Mouse (Mus musculus) liver (tissue): ENCODE data around the gene Il1r1.

ENCODE experiments used
- DNase-seq: peaks from one replicate; pipeline ENCODE4 v3.0.0-alpha.2; 2020; ENCODE audit warnings: mixed read lengths

Gene Il1r1

GRCm38 (mm10) chr1:40324955-40325702 is 100.2 kb downstream of the Il1r1 start:
- peak; percentile 27 for DNase-seq

DNA sequence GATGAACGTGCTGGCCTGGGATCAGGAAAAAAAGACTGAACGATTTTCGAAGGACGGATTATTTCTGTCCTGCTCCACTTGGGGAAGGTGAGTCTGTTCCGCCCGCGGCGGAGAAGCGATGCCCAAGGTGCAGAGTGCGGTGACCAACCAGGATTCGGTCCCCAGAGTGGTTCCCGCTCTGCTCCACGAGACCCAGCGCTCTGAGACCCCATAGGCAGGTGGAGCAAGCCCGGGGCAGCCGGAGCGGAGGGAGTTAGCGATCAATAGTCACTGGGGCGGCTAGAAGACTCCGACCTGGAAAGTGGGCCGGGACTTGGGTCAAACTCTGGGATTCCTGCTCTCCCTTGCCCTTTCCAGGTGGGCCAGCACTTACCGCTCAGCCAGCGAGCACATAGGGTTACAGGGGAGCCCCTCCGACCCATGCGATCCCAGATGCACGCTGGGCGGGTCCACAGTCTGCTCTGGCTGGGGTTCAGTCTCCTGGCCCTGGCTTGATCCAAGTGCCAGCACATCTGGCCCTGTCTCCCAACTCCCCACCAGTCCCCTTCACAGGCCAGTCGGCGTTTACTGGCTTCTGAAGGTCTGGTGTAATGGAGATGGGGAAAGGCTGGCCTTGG is 100.9 kb downstream of the Il1r1 start:
- DNase-seq, result no peak

GRCm38 (mm10) chr1:40327604-40328003 is 102.7 kb downstream of the Il1r1 start:
- DNase-seq, result no peak

- DNase-seq, result no peak
Measured at GRCm38 (mm10) chr1:40329526-40329925, 104.6 kb downstream of the Il1r1 start.

DNA sequence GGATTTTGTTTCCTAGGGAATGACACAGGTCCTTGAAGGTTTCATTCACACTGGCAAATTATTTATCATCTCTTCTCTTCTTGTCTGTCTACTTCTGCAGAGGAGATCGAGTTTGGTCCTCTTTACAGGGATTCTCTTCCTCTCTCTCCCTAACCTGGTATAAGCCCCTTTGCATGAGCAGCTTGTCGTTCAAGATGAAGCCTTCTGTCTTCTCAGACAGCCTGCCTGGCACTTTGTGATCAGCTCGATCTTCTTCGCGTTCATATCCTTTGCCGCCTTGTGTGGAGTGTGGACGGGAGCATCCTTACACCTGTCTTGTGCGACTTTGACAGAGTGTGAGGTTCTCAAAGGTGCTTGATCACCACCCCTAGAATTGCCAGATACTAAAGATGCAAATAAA is 105.3 kb downstream of the Il1r1 start:
- no peak for DNase-seq

DNA sequence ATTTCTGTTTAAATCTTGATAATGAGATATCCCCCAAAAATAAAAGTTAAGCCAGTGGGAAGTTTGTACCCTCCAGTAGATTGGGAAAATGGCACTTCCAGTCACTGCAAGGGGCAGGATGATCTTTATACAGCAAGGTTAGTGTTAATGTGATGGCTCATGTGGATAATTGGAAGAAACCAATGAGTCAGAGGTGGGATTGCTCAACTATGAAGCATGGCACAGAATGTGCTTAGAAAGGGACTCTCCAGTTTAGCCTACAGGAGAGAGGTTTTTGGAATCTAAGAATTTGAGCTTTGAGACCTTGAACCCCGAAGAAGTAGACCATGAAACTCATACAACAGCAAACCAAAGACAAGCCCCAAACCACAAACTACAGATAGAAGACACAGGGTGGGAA is 114.5 kb downstream of the Il1r1 start:
- no peak for DNase-seq

DNA sequence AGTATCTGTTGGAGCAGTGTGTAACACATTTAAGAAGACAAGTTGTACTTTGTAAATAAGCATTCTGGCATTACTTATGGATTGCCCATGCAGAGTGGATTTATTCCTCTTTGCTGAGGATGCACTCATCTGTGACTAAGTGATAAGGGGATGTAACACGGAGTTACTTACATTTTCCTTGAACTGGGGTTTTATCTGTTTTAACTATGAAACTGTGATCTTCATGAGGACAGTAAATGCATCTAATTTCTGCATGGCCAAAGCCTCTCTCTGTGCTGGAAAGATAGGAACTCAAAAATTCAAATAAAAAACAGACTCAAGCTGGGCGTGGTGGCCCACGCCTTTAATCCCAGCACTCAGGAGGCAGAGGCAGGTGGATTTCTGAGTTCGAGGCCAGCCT is 115.2 kb downstream of the Il1r1 start:
- DNase-seq, result no peak

DNA sequence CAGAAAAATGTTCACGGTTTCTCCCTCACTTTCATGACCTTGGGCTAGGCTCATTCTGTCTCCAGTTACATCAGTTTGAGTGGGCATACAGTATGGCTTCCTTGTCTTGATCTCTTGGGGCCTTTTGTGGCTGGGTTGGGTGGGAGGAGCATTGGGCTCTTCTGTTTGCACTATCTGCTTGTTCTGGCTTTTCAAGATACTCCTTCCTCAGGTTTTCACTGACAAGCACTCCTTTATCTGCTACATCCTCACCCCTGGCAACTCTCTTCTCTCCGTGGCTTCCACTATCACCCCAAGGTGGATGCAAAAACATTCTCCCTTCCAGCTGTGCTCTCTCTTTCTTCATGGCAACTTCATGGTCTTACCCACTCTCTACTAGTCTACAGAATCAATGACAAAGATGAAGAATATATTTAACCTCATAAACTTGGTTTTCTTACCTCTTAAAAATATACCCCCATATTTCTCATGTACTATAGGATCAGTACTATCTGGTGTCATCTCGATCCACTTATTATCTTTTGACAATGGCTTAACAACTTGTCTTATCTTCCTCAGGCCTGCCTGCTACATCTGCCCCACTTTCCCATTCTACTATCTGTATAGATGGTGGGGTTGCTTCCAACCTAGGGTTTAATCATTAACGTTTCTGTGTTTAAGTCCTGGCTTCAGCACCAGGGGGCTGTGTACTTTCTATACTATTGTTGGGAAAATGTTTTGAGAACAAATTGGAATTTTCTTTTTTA is 127.5 kb downstream of the Il1r1 start:
- DNase-seq, result peak; percentile 37

- DNase-seq, result no peak
Measured at GRCm38 (mm10) chr1:40352904-40353286, 128.0 kb downstream of the Il1r1 start.

- no peak for DNase-seq
Measured at GRCm38 (mm10) chr1:40354665-40355064, 129.8 kb downstream of the Il1r1 start.

- DNase-seq, result no peak
Measured at GRCm38 (mm10) chr1:40355431-40355843, 130.6 kb downstream of the Il1r1 start.

DNA sequence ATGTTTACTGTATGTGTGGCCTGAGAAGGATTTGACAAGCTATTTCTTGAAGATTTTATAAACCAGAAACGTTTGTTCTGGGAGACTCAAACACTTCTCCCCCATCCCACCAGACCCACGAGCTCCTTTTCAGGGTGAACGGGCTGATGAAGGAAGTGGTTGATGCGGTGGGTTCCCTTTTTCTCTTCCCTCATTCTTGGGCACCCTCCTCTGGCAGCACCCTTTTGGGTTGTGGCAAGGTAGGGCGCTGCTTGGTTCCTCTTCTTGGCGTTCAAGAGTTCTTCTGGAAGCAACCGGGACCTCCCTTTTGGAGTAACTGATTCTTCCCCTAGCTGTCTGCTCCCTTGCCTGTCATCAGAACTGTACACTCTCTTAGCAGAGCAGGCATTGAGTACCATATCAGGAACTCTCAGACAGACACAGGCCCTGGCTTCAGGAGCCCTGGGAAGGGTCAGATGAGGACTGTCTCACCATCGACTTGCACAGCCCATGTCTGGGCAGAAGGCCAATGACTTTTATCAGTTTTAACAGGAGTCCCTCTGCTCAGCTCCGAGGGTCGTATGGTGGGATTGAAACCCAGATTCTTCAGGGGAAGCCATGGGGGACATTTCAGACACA is 131.1 kb downstream of the Il1r1 start:
- peak; percentile 12 for DNase-seq

DNA sequence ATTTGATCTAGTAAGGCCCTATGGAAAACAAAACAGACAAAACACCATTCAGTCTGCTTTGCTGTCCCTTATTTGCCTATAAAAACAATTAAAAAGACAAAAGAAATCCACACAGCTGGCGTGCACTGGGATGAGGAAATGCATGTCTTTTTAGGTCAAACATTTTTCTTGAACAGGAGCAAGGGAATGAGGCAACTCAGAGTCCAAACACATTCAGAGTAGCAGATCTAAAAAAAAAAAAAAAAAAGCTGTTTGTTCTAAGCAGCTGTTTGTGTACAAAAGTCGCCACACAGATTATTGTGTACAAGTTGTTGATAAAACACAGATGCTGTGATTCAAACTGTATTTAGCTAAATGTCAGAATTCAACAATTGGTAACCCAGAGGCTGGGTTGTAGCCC is 133.0 kb downstream of the Il1r1 start:
- no peak for DNase-seq

GRCm38 (mm10) chr1:40358351-40358750 is 133.5 kb downstream of the Il1r1 start:
- no peak for DNase-seq

GRCm38 (mm10) chr1:40358771-40359181 is 133.9 kb downstream of the Il1r1 start:
- DNase-seq, result no peak

- DNase-seq, result no peak
Measured at GRCm38 (mm10) chr1:40359731-40360130, 134.9 kb downstream of the Il1r1 start.

DNA sequence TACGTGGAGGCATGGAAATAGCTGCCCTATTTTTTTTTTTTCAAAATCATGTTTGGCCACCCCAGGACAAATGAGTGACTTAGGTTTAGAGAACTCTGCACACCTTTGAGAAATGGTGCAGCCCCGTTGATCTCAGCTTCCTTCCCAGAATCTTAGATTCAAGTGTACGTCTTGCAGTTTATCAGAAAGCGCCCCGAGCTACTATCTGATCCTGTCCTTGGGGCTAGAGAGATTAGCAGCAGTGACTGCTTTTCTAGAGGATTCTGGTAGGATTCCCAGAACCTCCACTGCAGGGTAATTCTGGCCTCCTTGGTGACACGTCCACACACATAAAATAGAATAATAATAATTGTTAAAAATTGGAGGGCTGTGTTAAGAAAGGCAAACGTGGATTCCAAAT is 136.1 kb downstream of the Il1r1 start:
- DNase-seq, result no peak

GRCm38 (mm10) chr1:40361596-40361995 is 136.7 kb downstream of the Il1r1 start:
- no peak for DNase-seq

- DNase-seq, result no peak
Measured at GRCm38 (mm10) chr1:40362784-40363183, 137.9 kb downstream of the Il1r1 start.
